Mouse (Mus musculus) thymus, adult 2 months (tissue): Measurements from ENCODE around the gene Itga4.

Source experiments
- CTCF ChIP-seq: fragments of 200-500 bp; IDR thresholded peaks from 2 replicates; pipeline ENCODE4 v1.5.1; 2012; ENCODE audit warnings: mild to moderate bottlenecking, control low read depth, low read length, moderate library complexity, borderline replicate concordance; ENCODE audit not compliant: control insufficient read depth, poor library complexity, insufficient read depth; ENCODE audit errors: extremely low read depth
- POLR2A ChIP-seq: fragments of 200-500 bp; IDR thresholded peaks from 2 replicates; pipeline ENCODE4 v1.6.1; 2012; ENCODE audit warnings: mild to moderate bottlenecking, low read length, control low read depth, moderate library complexity; ENCODE audit not compliant: control insufficient read depth, poor library complexity, insufficient read depth; ENCODE audit errors: extremely low read depth

DNA sequence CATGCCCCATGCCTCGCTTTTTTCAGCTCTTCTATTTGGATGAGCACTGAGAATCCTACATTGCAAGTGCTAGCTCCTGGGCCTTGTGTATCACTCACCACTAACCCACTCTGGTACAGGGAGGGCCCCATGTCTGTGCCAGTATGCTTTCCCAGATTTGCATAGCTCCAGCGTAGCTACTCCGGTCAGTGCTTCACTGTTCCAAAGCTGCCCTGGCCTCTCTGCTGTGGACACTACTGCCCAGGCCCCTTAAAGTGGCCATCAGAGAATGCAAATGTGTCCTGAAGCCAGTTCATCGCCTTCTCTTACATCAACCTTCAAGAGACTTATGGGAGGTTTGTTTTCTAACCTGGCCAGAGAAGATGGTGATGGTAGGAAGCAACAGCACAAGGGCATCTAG lies 114.7 kb downstream of the Itga4 start:
- no peak for TF ChIP-seq POLR2A
- no peak for TF ChIP-seq CTCF
